Mouse (Mus musculus): ENCODE data around the gene Ankrd35.
"Not testable (repeated sequence)": the region's sequence is repeated elsewhere in the genome, so short reads cannot be mapped to it uniquely, and the experiment has no call there.

The Ankrd35 gene

DNA sequence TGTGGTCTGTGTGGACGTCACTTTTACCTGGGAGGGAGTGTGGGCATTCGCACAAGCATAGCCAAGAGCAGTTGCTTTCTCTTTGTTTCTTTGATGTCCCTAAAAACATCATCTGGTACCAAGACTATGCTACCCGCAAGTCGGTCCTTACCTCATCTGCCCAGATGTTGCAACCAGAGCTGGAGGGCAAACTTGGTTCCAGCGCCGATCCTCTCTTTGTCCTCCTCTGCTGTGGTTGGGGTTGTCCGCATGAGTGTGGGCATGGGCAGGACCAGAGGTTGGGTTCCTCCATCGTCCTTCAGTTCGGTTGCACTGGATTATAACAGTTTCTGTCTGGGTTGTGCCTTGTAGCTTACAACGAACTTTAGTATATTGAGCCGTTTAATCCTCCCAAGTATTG lies 36.3 kb downstream of the Ankrd35 start:
- no peak for DNase-seq (ENCODE audit: low read depth)

DNA sequence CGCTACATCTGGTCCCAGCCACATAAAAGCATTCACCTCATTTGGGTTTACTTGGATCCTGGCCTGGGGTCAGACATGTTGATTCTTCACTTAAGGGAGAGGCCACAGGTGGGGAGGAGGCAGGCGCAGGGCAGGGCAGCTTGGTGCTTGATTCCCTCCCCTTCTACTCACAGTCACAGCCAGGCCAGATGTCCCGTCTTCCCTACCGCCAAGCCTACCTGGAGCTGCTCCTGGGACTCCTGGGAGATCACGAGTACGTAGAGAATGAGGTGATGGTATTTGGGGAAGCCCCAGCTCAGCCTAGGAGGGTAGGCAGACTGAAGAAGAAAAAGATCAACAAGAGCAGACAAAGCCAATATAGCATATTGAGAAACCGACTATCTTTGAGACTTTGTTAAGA lies 37.1 kb downstream of the Ankrd35 start:
- no peak for DNase-seq (ENCODE audit: low read depth)

GRCm38 (mm10) chr3:96707903-96708683 lies 38.2 kb downstream of the Ankrd35 start, which contains the start of gene Nudt17:
Gene Nudt17 (minus strand): TSS chr3:96708562.
- DNase-seq (ENCODE audit: low read depth), result peak; percentile 53

- no peak for DNase-seq (ENCODE audit: low read depth)
These were observed 38.7 kb downstream of the Ankrd35 start for GRCm38 (mm10) chr3:96708684-96709064.

DNA sequence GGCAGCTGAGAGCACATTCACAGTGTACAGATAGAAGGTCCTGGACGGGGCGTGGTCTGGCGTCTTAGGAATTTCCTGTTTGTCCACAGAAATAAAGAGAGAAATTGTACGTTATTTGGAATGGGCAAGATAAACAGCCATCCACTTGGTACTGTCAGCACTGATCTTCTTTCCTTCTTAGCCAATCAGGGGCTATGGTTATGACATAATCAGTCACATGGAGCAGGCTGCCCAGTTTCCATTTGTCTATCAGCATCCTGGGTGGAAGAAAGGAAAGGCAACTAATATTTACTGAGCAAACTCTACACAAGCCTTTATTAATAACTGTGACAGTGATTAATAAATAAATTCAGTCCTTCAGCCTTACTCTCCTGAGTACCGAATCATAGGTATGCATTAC lies 44.4 kb downstream of the Ankrd35 start:
- no peak for DNase-seq (ENCODE audit: low read depth)

DNA sequence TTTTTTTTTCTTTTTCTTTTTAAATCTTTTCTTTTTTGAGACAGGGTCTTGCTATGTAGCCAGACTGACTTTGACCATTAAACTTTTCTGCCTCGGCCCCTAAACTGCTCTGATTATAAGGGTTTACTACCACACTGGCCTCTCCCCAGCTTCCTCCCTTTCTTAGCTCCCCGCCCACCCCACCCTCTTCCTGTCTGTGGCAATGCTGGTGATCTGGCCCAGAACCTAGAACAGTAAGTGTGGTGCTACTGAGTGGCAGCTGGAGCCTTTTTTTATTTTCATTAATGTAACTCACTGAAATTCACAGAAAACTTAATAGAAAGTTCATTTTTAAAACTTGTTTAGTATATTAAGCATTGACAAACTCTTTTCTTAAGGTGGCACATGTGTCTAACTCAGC lies 45.9 kb downstream of the Ankrd35 start:
- DNase-seq (ENCODE audit: low read depth), result no peak

DNA sequence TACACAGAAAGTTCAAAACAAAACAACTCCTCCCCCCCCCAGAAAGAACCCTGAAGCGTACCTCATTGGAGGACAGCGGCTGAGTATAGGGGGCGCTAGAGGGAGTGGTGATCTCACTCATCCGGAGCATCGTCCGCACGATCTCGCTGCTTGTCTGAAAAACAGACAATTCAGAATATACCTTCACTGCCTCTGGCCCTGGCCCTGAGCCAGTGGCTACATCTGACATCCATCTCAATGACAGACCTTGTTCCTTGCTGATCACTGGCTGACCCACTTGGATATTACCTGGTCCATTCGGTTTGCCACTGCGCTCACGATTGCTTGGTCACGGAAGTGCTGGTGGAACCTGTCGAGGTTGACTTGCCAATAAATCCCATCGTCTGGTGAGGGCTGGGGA lies 49.2 kb downstream of the Ankrd35 start:
- no peak for DNase-seq (ENCODE audit: low read depth)

- DNase-seq (ENCODE audit: low read depth), result peak; percentile 86
These were observed 57.5 kb downstream of the Ankrd35 start, which contains the start of the genes Polr3c and Rnf115 for GRCm38 (mm10) chr3:96727343-96727827. Gene Polr3c (minus strand): TSS chr3:96727628. Gene Rnf115 (plus strand): TSS chr3:96727664.

DNA sequence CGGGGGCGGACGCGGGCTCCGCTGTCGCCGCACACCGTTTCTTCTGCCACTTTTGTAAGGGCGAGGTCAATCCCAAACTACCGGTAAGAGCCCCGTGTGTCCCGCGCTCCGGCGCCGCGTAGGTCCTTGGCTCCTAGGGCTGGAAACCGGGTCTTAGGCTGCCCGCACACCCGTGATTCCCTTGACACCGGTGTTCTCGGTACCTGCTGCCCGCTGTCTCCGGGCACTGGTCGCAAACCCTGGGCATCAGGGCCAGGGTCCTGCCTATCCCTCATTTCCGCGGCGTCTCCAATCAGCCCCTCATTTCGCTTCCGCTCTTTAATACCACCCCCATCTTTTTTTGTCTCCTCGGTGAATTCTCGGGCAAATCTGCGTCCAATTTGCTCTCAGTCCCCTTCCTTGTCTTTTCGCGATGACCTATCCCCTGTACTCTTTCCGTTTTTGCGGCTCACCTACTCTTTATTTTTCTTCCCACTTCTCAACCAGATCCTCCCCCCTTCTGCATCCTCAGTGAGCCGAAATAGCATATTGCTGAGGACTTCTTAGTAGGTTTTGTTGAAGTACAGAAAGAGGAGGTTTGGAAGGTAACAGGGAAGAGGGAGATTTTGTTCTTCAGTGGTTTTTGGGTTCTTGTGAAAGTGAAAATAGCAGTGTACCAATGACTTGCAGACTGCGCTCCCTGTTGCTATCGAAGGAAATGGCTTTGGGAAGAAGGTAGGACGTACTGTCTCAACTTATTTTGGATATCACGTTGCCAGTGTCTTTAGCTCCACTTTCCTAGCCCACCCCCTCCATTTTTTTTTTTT lies 58.1 kb downstream of the Ankrd35 start:
- peak; percentile 39 for DNase-seq (ENCODE audit: low read depth)

GRCm38 (mm10) chr3:96728634-96729402 lies 58.9 kb downstream of the Ankrd35 start:
- DNase-seq (ENCODE audit: low read depth), result no peak

DNA sequence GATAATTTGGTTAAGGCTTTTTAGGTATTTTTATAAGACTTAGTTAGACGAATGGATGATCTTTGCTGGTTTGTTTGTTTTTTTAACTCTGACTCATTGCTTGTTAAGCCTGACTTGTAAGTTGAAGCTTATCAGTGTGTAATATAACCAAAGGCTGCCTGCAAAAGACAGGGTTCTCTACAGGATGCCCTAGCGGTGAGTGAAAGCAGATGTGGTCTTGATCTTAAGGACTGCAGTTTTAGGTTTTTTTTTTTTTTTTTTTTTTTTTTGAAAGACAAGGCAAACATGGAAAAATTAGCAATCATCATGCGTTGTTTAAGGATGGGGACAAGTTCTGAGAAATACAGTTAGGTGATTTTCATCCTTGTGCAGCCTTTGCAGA lies 59.5 kb downstream of the Ankrd35 start:
- DNase-seq (ENCODE audit: low read depth), result no peak

- DNase-seq (ENCODE audit: low read depth), result no peak
These were observed 60.9 kb downstream of the Ankrd35 start for GRCm38 (mm10) chr3:96730785-96731184.

GRCm38 (mm10) chr3:96733984-96734383 lies 64.1 kb downstream of the Ankrd35 start:
- DNase-seq (ENCODE audit: low read depth), result no peak

DNA sequence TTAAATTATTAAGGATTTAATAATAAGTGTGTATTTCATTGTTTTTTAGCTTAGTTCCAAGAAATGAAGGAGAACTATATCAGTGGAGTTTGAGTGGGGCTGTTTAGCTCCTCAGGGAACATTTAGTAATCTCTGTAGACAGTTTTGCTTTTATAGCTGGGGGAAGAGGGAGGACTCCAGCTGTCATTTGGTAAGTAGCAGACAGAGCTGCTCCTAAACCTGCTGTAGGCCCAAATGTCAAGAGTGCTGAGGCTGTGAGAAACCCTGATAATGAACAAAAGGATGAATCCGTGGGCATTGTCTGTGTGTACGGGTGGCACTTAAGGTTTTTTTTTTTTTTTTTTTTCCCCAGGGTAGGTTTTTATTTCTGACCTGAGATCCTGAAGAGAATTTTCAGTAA lies 65.3 kb downstream of the Ankrd35 start:
- DNase-seq (ENCODE audit: low read depth), result no peak

DNA sequence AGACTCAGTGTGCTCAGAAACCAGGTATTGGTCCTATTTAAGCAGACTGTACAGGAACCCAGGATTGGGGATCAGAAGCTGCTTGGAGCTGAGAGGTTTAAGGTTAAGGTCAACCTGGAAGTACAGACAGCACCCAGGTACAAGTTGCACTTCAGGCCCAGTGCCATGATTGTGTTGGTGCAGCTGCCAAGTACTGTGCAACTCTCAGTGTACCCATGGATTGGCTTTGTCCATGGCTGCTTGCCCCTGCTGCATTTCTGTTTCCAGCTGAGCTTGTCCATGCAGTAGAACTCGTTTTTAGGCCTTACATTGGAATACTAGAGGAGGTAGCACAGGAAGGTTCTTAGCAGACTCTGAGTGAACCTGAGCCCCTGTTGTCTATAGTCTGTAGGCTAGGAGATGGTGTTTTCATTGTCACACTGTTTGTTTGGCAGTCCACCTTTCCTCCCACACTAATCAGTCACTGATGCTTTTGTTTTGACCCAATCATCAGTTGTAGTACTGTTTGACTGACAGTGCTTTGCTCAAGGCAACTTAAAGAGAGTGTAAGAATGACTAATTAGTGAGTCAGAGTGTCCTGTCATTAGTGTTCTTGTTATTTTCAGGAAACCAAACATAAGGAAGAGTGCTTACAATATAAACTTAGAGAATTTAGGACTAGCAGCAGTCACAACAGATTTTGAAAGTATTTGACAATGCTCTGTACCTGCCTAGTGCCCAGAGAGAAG lies 67.2 kb downstream of the Ankrd35 start:
- DNase-seq (ENCODE audit: low read depth), result no peak

DNA sequence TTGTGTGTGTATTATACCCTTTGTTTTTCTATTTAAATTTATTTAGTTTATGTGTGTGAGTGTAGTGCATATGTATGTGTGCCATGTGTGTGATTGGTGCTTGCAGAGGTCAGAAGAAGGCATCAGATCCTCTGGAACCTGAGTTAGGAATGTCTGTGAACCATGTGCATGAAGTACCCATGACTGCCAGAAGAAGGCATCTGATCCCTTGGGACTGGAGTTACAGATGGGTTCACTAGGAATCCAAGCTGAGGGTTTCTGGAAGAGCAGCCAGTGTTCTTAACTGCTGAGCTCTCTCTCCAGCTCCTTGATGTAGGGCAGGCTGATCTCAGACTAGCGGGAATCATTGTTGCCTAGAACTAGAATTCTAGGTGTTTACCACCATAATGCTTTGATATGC lies 68.1 kb downstream of the Ankrd35 start:
- no peak for DNase-seq (ENCODE audit: low read depth)

DNA sequence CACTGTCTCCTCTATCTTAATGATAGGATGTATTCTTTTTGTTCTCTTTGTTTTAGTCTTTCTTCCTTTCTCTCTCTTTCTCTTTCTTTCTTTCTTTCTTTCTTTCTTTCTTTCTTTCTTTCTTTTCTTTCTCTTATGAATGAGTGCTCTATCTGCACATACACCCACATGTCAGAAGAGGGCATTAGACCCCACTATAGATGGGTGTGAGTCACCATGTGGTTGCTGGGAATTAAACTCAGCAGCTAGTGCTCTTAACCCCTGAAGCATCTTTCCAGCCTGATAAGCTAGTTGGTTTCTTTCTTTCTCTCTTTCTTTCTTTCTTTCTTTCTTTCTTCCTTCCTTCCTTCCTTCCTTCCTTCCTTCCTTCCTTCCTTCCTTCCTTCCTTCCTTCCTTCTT lies 70.3 kb downstream of the Ankrd35 start:
- DNase-seq (ENCODE audit: low read depth), result not testable (repeated sequence)
